Mouse (Mus musculus) embryo, embryonic 9.5 days (tissue): ENCODE measurements around the gene Cdk2.
A peak's percentile ranks its signal among the peaks of the same experiment; 100 is the strongest.
"Not testable (repeated sequence)": the region's sequence is repeated elsewhere in the genome, so short reads cannot be mapped to it uniquely, and the experiment has no call there.

Experiments
- DNase-seq: peaks from one replicate; pipeline ENCODE4 v3.0.0-alpha.2; 2017; ENCODE audit errors: extremely low spot score

Cdk2 gene

DNA sequence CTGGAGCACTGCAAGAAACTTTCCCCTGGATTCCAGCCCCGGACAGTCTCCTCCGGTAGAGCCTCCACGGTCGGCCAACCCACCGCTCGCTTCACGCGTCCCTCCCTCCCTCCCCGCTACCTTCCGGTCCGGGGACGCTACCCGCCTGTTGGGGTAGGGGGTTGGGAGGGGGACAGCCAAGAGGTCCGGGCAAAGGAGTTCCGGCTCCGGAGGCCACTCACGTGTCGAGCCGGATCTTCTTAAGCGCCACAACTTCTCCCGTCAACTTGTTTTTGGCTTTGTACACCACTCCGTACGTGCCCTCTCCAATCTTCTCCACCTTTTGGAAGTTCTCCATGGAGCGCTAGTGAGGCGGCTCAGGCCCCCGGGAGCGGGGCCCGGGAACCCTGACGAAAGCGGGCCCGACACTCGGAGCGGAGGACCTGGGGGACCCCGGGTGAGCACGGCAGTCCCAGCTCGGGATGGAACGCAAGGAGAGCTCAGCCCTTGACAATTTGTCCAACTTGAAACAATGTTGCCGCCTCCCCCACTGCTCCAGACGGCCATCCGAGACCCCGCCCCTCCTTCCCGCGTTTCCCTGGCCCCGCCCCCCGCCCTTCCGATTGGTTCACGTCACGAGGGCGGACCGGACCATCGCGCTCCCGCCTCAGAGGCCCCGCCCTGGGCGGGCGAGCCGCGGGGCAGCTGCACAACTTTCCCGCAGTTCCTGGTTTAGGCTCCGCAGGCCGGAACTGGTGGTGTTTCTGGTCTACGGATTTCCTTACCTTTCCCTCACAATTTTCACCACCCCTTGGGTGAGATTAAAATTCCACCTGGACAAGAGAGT lies at the start of gene Cdk2:
Gene Cdk2, minus strand, starts transcription at position 541 of the 826 bp plus-strand sequence.
- DNase-seq: peak; percentile 95

DNA sequence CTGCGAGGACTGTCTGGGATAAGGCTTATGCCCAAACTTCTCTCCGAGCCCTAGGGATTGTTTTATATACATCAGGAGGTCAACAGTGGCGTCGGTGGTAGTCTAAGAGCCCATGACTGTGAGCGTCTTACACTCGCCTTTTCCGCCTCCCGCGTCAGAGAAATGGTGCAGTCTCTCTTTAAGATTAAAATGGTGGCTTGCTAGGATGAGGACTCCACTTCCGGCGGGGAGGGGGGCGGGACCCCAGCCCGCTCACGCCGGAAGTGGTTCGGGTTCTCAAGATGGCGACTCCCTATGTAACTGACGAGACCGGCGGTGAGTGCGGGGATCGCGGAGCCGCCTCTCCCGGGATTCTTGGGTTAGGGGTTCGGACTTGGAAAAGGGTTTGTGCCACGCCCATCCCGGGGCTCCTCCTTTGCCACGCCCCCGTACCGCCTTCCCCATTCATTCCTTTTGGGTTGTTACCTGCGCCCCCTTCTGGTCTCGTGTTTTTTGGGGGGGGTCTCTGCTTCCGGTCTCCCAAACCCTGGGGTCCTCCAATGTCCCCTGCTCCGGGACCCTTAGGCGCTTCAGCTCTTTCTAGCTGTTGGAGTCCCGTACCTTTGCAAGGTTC lies 43.5 kb upstream of the Cdk2 start:
- DNase-seq: peak; percentile 91

- DNase-seq: peak; percentile 81
Observed at GRCm38 (mm10) chr10:128747646-128748251, 42.9 kb upstream of the Cdk2 start, which contains the start of gene Pym1. Pym1 (plus strand) TSS chr10:128747889.

DNA sequence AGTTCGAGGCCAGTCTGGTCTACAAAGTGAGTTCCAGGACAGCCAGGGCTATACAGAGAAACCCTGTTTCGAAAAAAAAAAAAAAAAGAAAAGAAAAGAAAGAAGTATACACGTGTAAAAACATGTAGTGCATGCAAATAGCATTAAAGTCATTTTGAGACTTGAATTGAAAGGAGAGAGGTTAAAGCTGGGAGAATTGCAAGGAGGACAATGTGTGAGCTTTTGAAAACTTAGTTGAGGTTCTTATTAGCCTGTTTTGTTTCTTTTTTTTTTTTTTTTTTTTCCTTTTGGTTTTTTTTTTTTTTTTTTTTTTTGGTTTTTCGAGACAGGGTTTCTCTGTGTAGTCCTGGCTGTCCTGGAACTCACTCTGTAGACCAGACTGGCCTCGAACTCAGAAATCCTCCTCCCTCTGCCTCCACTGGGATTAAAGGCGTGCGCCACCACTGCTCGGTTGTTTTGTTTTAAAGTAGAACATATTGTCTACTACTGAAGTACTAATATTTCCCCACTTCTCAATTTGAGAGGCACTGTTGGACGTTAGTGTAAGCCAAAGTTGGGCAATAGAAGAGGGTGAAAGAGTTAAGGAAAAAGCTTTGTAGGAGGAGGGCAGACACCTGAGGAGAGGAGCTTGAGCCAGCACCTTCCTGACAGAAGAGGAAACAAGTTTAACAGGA lies 42.3 kb upstream of the Cdk2 start:
- no peak for DNase-seq

GRCm38 (mm10) chr10:128745946-128746613 lies 41.2 kb upstream of the Cdk2 start:
- no peak for DNase-seq

DNA sequence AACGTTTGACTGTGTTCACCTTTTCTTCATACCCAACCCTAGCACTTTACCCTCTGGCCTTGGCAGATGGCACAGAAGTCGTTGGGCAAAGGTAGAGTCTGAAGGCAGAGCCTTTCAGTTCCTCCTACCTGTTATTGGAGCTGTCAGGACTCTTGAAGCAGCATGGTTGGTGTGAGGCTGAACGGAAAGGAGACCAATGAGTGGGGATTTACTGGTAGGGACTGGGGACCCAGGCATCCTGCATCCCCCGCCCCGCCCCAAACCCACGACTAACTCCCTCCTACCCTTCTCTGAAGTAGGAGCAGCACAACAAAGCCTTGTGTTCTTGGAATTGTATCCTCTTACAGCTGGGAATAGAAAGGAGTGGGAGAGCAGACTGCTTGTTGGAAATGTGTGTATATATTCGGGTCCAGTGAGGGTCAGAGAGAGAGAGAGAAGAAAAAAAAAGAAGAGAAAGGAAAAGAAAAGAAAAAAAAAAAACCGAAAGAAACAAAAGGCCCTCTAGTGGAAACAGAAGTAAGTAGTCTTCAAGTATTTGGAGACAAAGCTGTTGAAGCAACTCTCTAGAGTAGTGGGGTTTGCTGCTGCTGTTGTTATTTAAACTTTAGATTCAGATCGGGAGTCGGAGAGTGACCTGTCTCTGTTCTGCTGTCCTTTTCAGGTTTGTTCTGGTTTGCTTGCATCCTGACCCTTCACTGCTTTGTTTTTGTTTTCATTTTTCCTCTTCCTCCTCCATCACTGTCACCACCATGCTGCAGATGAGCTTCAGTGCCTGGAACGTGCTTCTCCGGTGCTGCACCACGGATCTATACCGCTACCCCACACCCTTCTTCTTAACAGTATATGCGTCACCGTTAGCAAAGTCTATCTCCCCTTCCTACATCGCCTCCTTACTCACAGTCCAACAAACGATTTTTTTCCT lies 40.1 kb upstream of the Cdk2 start, which contains the start of gene Dgka:
Gene Dgka, minus strand, starts transcription at position 176 of the 922 bp plus-strand sequence.
- peak; percentile 15 for DNase-seq

DNA sequence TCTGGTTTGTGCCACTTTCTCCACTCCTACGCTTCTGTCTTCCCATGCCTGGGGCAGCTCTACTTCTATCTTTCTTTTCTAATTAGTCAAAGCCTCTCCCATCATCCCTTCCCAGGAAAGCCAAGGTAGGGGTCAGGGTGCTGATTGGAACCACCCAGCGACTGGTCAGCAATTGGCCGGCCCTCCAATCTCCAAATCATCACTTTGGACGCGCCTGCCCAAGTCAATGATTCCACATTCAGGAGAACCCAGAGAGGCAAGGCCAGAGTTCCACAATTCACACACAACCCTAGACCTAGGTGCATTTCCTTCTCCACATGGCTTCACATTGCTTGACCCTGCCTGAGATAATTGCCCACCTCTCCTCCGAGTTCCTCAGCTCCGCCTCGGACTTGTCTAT lies 39.4 kb upstream of the Cdk2 start:
- DNase-seq: no peak

DNA sequence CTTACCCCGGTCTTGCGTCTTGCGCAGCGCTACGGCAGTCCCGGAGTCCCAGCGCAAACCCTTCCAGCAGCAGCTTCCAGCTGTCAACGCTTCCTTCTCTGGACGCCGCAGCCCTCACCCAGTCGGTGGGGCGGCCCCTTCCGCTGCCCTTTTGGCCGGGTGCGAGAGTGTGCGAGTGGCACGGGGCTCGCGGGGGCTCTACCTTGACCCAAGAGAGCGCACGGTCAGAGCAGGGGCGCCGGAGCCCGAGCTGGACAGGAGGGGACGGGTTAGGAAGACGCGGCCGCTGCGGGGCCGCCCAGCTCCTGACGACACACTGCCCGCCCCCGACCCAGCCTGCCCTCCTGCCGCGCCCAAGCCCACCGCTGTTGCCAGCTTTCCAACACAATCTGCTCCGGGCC lies 39.0 kb upstream of the Cdk2 start:
- DNase-seq: peak; percentile 71

DNA sequence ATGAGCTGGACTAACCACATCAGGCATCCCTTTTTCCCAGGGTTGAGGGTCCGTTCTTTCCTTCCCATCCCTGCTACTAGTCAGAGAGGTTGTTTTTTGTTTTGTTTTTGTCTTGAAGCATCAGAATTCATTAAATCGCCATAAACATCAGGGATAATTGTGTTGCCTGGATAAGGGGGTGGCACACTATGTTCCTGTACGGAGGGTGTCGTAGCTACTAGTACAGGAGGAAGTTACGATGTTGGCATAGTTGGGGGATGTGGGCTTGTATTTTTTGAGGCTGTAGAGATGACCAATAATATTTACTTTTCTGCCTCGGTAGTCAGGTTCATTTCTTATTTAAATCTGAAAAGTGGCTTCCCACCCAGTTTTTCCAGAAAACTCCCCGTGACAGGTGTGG lies 38.4 kb upstream of the Cdk2 start:
- DNase-seq: peak; percentile 7

GRCm38 (mm10) chr10:128742616-128743015 lies 37.8 kb upstream of the Cdk2 start:
- DNase-seq: no peak

DNA sequence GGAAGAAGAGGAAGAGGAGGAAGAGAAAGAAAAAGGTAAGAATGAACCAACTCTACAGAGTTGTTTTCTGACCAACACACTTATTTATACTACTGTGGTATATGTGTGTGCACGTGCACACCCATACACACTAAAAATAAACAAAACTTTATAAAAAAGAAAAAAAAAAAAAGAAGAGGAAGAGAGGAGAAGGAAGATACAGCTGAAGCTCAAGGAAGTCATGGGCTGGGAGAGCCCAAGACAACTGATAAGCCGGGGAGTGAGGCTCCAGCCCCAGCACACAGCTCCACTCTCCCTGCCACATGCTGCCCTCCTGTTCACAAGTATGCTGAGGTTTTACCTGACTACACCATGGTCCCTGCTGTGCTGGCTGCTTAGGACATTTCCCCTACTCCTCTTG lies 35.5 kb upstream of the Cdk2 start:
- DNase-seq: no peak

GRCm38 (mm10) chr10:128737435-128737834 lies 32.6 kb upstream of the Cdk2 start:
- DNase-seq: peak; percentile 31

DNA sequence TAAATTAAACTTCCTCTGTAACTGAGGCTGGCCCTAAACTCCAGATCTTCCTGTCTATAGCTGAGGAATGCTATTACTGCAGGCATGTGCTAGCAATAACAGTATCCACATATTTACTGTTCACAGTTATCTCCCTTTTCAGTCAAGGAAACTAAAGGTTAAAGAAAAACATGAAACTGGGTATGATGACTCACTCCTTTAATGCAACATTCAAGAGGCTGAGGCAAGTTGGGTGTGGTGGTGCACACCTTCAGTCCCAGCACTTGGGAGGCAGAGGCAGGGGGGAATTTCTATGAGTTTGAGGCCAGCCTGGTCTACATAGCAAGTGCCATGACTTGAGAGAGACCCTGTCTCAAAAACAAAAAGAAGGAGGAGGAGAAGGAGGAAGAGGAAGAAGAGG lies 27.2 kb upstream of the Cdk2 start:
- no peak for DNase-seq

DNA sequence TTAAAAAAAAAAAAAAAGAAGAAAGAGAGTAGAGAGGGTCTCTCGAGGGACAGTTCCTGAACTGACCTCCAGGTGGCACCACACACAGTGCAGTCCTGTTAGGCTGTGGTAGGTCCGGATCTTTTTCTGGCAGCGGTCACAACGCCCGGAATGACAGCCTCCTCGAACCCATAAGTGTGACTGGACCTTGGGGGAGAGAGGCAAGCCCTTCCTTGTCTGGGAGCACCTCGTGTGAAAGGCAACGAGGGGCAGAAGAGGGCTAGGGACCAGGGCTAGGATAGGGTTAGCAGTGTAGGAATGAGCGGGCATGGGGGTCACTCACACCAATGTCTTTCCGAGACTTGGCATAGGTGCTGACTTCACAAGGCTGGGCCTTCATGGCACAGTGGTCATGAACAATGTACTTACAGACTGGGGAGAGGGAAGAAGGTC lies 26.2 kb upstream of the Cdk2 start:
- DNase-seq: peak; percentile 58

DNA sequence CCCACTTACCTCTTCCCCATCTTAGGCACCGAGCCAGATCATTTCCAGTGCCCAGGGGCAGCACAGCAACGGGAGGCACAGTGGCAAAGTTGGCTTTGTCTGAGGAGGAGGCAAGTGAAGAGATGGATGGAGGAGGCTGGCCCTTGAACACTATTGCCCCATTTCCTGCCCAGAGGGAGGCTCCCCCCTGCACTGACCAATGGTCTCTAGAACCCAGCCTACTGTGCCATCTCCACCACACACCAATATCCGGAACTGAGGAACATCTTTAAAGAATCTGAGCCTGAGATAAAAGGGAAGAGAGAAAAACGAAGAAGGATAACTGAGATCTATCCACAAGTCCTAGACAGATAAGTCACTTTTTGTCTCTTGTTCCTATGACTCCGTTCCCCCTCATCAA lies 23.2 kb upstream of the Cdk2 start:
- no peak for DNase-seq

DNA sequence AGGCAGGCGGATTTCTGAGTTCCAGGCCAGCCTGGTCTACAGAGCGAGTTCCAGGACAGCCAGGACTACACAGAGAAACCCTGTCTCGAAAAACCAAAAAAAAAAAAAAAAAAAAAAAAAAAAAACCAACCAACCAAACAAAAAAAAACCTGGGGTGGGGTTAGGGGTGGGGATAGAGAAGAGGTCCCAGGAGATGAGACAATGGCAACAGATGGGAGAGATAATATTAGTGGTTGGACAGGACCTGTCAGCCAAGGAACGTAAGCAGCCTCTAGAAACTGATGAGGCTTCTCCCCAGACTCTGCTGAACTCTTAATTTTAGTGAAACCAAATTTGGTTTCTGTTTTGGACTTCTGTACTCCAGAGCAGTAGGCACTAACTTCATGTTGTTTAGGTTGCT lies 20.6 kb upstream of the Cdk2 start:
- not testable (repeated sequence) for DNase-seq

- no peak for DNase-seq
Observed at GRCm38 (mm10) chr10:128715559-128716537, 11.0 kb upstream of the Cdk2 start.

- not testable (repeated sequence) for DNase-seq
Observed at GRCm38 (mm10) chr10:128711318-128711717, 6.5 kb upstream of the Cdk2 start.

DNA sequence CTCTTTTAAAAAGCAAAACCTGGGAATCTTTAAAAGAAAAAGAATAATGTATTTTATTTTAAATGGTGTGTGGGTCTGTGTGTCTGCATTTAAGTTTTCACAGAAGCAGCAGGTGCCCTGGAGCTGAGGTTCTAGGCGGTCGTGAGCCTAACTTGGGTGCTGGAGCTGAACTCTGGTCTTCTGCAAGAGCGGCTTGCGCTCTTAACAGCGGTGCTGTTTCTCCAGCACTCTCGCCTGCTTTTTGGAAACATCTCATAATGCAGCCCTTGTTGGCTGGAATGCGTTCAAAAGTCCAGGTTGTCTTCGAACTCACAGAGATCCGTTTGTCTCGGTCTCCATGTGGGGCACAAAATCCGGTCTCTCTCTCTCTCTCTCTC lies 474 bp upstream of the Cdk2 start:
- DNase-seq: no peak
